ENCODE assay signal across 7 mouse cellular contexts in the genomic region with DNA sequence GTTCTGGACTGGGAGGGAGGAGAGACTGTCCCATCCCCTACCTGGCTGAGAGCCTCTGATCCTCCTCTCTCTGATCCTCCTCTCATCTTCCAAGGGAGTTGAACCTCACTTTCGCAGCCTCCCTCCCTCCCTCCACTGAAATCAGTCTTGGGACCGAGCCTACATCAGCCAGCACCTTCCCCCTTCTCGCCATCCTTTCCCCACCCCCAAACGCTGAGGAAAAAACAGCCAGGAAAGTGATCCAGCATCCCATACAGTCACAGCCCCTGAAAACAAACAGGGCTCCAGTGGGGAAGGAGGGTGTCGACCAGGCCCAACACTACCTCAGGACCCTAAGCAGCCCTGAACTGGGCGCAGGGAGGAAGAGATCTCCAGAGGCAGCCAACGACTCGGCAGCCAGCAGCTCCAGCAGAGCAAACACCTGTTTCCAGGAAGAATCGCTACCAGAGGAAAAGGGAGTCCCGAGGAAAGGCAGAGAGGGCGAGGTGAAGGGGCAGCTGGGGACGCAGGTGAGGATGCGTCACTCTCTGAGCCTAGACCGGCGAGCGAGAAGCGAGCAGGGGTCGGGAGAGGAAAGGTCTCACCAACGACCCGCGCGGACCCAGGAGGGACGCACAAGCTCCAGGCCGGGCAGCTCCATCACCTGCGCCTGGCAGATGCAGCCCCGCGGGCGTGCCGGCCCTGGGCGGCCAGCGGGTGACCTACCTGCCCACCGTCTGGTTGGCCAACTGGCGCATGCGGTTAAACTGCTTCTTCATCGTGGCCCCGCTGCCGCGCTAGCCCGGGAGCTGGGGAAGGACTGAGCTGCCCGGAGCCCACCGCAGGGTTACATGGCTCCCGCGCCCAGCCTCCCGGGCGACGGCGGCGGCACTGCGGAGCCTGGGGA. TPM values are rescaled to one million over a fixed set of nuclear protein-coding genes. Genes with fewer than 3 reads are reported as not detected.
DNase-seq lines count a peak whose midpoint lies in the region; ATAC-seq and TF ChIP-seq lines count a peak whose summit lies in the region.

No protein-coding gene starts in this region.

- TF ChIP-seq POLR2A in ES-Bruce4 (IDR thresholded peaks at IDR 0.05; ENCODE audit: insufficient read depth, low read length) (no peak), myocyte (IDR thresholded peaks at IDR 0.05; ENCODE audit: insufficient read length, low read depth) (no peak)

- H3K9me3 ChIP-seq in ES-Bruce4 (replicated peaks; ENCODE audit: control insufficient read depth, insufficient read depth, low read length, poor library complexity, severe bottlenecking) = no peaks in the 10 kb centered on the region
- no peaks in the 10 kb centered on the region for H3K9me3 ChIP-seq in forebrain, embryonic 11.5 days (ENCODE audit: control insufficient read depth, low read length)
- H3K9me3 ChIP-seq in intestine, embryonic 16.5 days (ENCODE audit: control insufficient read depth, low read length) = no peaks in the 10 kb centered on the region
- H3K9me3 ChIP-seq in limb, embryonic 15.5 days = no peaks in the 10 kb centered on the region

- WGBS in forebrain, embryonic 11.5 days = under 1% methylated on average over 49 of the region's 49 CpGs
- WGBS in intestine, embryonic 16.5 days = 2% methylated on average over 49 of the region's 49 CpGs
- 2% methylated on average over 49 of the region's 49 CpGs for WGBS in limb, embryonic 15.5 days

- no peak for TF ChIP-seq CTCF in ES-Bruce4 (IDR thresholded peaks at IDR 0.05; ENCODE audit: low read depth, low read length)

- H3K4me1 ChIP-seq in ES-Bruce4 (ENCODE audit: control insufficient read depth, insufficient read depth, low read length) = no peaks in the 10 kb centered on the region
- H3K4me1 ChIP-seq in forebrain, embryonic 11.5 days (replicated peaks; ENCODE audit: control insufficient read depth, insufficient read depth, low read length) = no peaks in the 10 kb centered on the region
- H3K4me1 ChIP-seq in intestine, embryonic 16.5 days (ENCODE audit: control insufficient read depth, insufficient read depth, low read length) = peaks cover 4% of the 10 kb centered on the region; the same call in 1 of the 2 replicates
- H3K4me1 ChIP-seq in limb, embryonic 15.5 days = peaks cover 16% of the 10 kb centered on the region

- H3K4me3 ChIP-seq in ES-Bruce4 (ENCODE audit: low read depth, low read length) (peak overlapping the region; percentile 83), myocyte (peak overlapping the region; percentile 31)
- H3K4me3 ChIP-seq in forebrain, embryonic 11.5 days (ENCODE audit: low read depth, low read length) = peak overlapping the region; percentile 73
- H3K4me3 ChIP-seq in intestine, embryonic 16.5 days (ENCODE audit: low read length) = peak overlapping the region; percentile 88
- H3K4me3 ChIP-seq in limb, embryonic 15.5 days = peak overlapping the region; percentile 85

- H3K9ac ChIP-seq in ES-Bruce4 (ENCODE audit: low read depth, poor library complexity, severe bottlenecking) = peak overlapping the region; percentile 80
- peak overlapping the region; percentile 86 for H3K9ac ChIP-seq in forebrain, embryonic 11.5 days (ENCODE audit: low read length)
- H3K9ac ChIP-seq in intestine, embryonic 16.5 days (ENCODE audit: low read depth, low read length) = peak overlapping the region; percentile 88
- peak overlapping the region; percentile 73 for H3K9ac ChIP-seq in limb, embryonic 15.5 days

- no peak overlapping the region for H3K27ac ChIP-seq in ES-Bruce4 (ENCODE audit: insufficient read depth, low read length)
- H3K27ac ChIP-seq in forebrain, embryonic 11.5 days (ENCODE audit: low read depth, low read length) = no peak overlapping the region
- no peak overlapping the region for H3K27ac ChIP-seq in intestine, embryonic 16.5 days (ENCODE audit: low read length)
- H3K27ac ChIP-seq in limb, embryonic 15.5 days = no peak overlapping the region

- TF ChIP-seq EP300 in ES-Bruce4 (IDR thresholded peaks at IDR 0.05; ENCODE audit: insufficient read depth, low read depth, low read length) = no peak

- H3ac ChIP-seq in myocyte (ENCODE audit: control insufficient read depth, insufficient read length) = peak overlapping the region; percentile 41

- peak; percentile 86; the same call in 1 of the 2 replicates for ATAC-seq in forebrain, embryonic 11.5 days (replicated peaks; ENCODE audit: low FRiP score)
- ATAC-seq in intestine, embryonic 16.5 days = peak; percentile 84
- peak; percentile 53; the same call in 1 of the 2 replicates for ATAC-seq in limb, embryonic 15.5 days (ENCODE audit: insufficient number of reproducible peaks, low FRiP score, low TSS enrichment, low read depth)
- no peak for ATAC-seq in granulocyte monocyte progenitor cell, adult 5-6 weeks (replicated peaks; ENCODE audit: poor library complexity, severe bottlenecking)

- no peaks in the 10 kb centered on the region for H3K27me3 ChIP-seq in ES-Bruce4 (ENCODE audit: control insufficient read depth, insufficient read depth, low read length, poor library complexity, severe bottlenecking)
- no peaks in the 10 kb centered on the region for H3K27me3 ChIP-seq in forebrain, embryonic 11.5 days (ENCODE audit: control insufficient read depth, insufficient read depth, low read length)
- H3K27me3 ChIP-seq in intestine, embryonic 16.5 days (replicated peaks; ENCODE audit: control insufficient read depth, insufficient read depth, low read length) = no peaks in the 10 kb centered on the region; the same call in 1 of the 2 replicates
- peaks cover 13% of the 10 kb centered on the region for H3K27me3 ChIP-seq in limb, embryonic 15.5 days
- H3K27me3 ChIP-seq in myocyte (ENCODE audit: control insufficient read depth, insufficient read depth, insufficient read length) = peaks cover 6% of the 10 kb centered on the region

- H3K36me3 ChIP-seq in ES-Bruce4 (ENCODE audit: control insufficient read depth, insufficient read depth, low read length, poor library complexity, severe bottlenecking) (no peaks in the 10 kb centered on the region), myocyte (ENCODE audit: control insufficient read depth, insufficient read depth) (no peaks in the 10 kb centered on the region)
- no peaks in the 10 kb centered on the region for H3K36me3 ChIP-seq in forebrain, embryonic 11.5 days (ENCODE audit: control insufficient read depth, insufficient read depth, low read length)
- no peaks in the 10 kb centered on the region for H3K36me3 ChIP-seq in intestine, embryonic 16.5 days (ENCODE audit: control insufficient read depth, insufficient read depth, low read length)
- no peaks in the 10 kb centered on the region for H3K36me3 ChIP-seq in limb, embryonic 15.5 days

- H3K4me2 ChIP-seq in forebrain, embryonic 11.5 days (ENCODE audit: low read depth, low read length, severe bottlenecking) = peak overlapping the region; percentile 88
- peak overlapping the region; percentile 92 for H3K4me2 ChIP-seq in intestine, embryonic 16.5 days (ENCODE audit: low read depth, low read length)
- H3K4me2 ChIP-seq in limb, embryonic 15.5 days = peak overlapping the region; percentile 95
- peak overlapping the region; percentile 98 for H3K4me2 ChIP-seq in myocyte (ENCODE audit: low read depth)

- peaks cover 7% of the 10 kb centered on the region for H3K79me2 ChIP-seq in myocyte (ENCODE audit: control insufficient read depth, insufficient read depth)

- DNase-seq in NIH3T3 (ENCODE audit: low read depth) = peak; percentile 5
- no peak for DNase-seq in forebrain, embryonic 11.5 days (ENCODE audit: low spot score)

TF ChIP-seq in myocyte, 11 proteins besides CTCF, POLR2A, EP300 and RAD21:
- TF ChIP-seq MYOD1 (IDR thresholded peaks at IDR 0.05; ENCODE audit: control insufficient read depth in 1 of 3, insufficient read length in 2 of 3, low read depth in 2 of 3) = no peak
- TF ChIP-seq MYOG (IDR thresholded peaks at IDR 0.05; ENCODE audit: control insufficient read depth in 1 of 3, insufficient read depth in 1 of 3, insufficient read length in 2 of 3, low read depth in 2 of 3) = peak in 1 of 3 experiments; percentile 13

RNA-seq across cellular contexts. Expression of gene Arhgap44, which starts 0.6 kb away (rescaled TPM):
- polyA plus RNA-seq in ES-Bruce4 (2011; ENCODE audit: insufficient read depth, insufficient read length, low read depth, missing spikeins) = 7.9 and 8.6 TPM in 2 replicates
- polyA plus RNA-seq in forebrain, embryonic 11.5 days (2014; fragmentation: Nextera tagmentation; extraction: Ambion mirVana) = 4.5 and 4.8 TPM in 2 replicates
- polyA plus RNA-seq in intestine, embryonic 16.5 days (2015; fragmentation: Nextera tagmentation; extraction: Ambion mirVana) = 4.2 and 5.9 TPM in 2 replicates
- polyA plus RNA-seq in limb, embryonic 15.5 days (2015; fragmentation: Nextera tagmentation; extraction: Ambion mirVana) = 5.5 and 6.0 TPM in 2 replicates
- 7.5 TPM for polyA plus RNA-seq in myocyte (2012; fragmentation: generic; extraction: Trizol)
- total RNA-seq in granulocyte monocyte progenitor cell, adult 5-6 weeks (2014; fragmentation: Nextera tagmentation) = not detected in 2 replicates
- not detected in 2 replicates for total RNA-seq in granulocyte monocyte progenitor cell, adult 5-6 weeks (2017)

RNA-seq across cellular contexts. Expression of gene 1700086D15Rik, which starts 2.4 kb away (rescaled TPM):
- 1.3 and 2.5 TPM in 2 replicates for polyA plus RNA-seq in ES-Bruce4 (2011; ENCODE audit: insufficient read depth, insufficient read length, low read depth, missing spikeins)
- polyA plus RNA-seq in forebrain, embryonic 11.5 days (2014; fragmentation: Nextera tagmentation; extraction: Ambion mirVana) = not detected in 2 replicates
- polyA plus RNA-seq in intestine, embryonic 16.5 days (2015; fragmentation: Nextera tagmentation; extraction: Ambion mirVana) = not detected in 2 replicates
- 0.18 TPM in 1 of 2 replicates, not detected in the other for polyA plus RNA-seq in limb, embryonic 15.5 days (2015; fragmentation: Nextera tagmentation; extraction: Ambion mirVana)
- not detected for polyA plus RNA-seq in myocyte (2012; fragmentation: generic; extraction: Trizol)
- total RNA-seq in granulocyte monocyte progenitor cell, adult 5-6 weeks (2014; fragmentation: Nextera tagmentation) = not detected in 2 replicates
- total RNA-seq in granulocyte monocyte progenitor cell, adult 5-6 weeks (2017) = not detected in 2 replicates

Comparison
In these comparisons a context has a peak if more than half of its experiments do, and no peak if none do; other contexts are left out.
1. H3K4me3 ChIP-seq: peak in every context shown above with its lines; median percentile 88 in intestine, embryonic 16.5 days; 85 in limb, embryonic 15.5 days; 83 in ES-Bruce4; 73 in forebrain, embryonic 11.5 days; 31 in myocyte.